Mouse (Mus musculus): ENCODE data around the gene Cyp2d11.
"Not testable (repeated sequence)": the region's sequence is repeated elsewhere in the genome, so short reads cannot be mapped to it uniquely, and the experiment has no call there.

Gene Cyp2d11

DNA sequence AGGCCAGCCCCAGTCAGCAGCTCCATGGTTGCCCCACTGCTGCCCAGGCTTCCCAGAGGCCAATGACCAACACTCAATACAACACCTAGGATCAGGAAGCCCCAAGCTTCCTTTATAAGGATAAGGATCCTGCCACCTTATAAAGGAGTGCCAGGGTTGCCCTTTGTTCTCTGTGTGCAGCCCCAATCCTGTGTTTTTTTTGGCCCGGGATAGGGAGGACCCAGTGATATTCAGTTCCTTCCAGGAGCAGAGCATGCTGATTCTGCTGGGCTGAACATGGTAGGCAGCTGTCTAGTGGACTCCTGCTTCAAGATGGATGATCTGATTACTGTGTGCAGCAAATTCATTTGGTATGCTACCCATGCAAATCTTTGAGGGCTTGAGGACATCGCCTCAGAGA is at the start of gene Cyp2d11:
TSS of gene Cyp2d11 (minus strand) at position 101 of the 400 bp plus-strand sequence.
- not testable (repeated sequence) for DNase-seq (ENCODE audit: low spot score in 2 of 2)

- DNase-seq (ENCODE audit: low spot score in 2 of 2) = no peak
Measured at GRCm38 (mm10) chr15:82437975-82438617, 44.3 kb upstream of the Cyp2d11 start.

GRCm38 (mm10) chr15:82435606-82436005 is 41.8 kb upstream of the Cyp2d11 start:
- no peak for DNase-seq (ENCODE audit: low spot score in 2 of 2)

DNA sequence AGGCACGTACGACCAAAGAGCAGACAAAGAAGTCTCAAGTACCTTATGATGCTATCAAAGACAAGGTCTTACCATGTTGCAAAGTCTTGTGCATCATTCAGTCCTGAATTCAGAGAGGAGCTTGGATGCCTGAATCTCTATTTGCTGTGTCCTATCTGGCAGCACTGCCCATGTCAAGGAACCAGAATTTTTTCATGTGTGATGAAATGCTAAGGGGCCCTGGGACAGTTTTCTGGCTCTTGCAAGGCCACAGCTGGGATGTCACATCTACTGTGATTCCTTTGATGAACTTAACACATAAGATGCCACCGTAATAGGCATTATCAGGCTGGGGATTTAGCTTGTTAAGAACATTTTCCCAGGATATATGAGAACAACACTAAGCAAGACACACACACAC is 41.2 kb upstream of the Cyp2d11 start:
- DNase-seq (ENCODE audit: low spot score in 2 of 2) = no peak

DNA sequence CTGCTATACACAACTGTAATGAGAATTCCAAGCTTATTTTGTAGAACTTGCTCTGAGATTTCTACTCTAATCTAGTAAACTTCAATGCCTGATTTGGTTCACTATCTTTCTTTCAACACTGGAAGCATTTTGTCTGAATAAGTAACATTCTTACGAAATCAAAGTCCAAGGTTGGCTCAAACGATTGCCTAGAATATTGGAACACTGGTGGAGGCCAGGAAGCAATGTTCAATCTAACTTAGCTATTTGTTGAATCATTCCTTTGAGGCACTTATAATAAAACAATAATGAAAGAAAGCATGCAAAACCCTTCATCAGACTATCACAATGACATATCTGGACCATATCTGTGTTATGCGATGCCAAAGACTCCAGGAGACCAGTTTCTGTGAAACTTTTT is 40.7 kb upstream of the Cyp2d11 start:
- DNase-seq (ENCODE audit: low spot score in 2 of 2) = no peak

GRCm38 (mm10) chr15:82433621-82434020 is 39.8 kb upstream of the Cyp2d11 start:
- no peak for DNase-seq (ENCODE audit: low spot score in 2 of 2)

GRCm38 (mm10) chr15:82433137-82433536 is 39.3 kb upstream of the Cyp2d11 start, which contains the start of gene Cyp2d9:
TSS of gene Cyp2d9 (plus strand) at chr15:82433437.
- DNase-seq (ENCODE audit: low spot score in 2 of 2) = no peak

DNA sequence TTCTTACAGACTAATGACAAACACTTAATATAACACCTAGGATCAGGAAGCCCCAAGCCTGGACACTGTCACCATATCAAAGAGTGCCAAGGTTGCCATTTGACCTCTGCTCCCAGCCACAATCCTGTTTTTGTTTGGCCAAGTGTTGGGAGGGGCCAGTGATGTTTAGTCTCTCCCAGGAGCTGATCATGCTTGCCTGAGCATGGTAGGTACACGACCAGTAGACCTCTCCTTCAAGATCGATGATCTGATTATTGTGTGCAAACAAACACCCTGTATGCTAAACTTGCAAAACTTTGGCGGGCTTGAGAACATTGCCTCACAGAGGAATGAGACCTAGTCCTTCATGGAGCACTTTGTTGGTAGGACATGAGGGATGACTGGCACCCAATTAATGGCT is 29.6 kb upstream of the Cyp2d11 start:
- DNase-seq (ENCODE audit: low spot score in 2 of 2) = no peak

DNA sequence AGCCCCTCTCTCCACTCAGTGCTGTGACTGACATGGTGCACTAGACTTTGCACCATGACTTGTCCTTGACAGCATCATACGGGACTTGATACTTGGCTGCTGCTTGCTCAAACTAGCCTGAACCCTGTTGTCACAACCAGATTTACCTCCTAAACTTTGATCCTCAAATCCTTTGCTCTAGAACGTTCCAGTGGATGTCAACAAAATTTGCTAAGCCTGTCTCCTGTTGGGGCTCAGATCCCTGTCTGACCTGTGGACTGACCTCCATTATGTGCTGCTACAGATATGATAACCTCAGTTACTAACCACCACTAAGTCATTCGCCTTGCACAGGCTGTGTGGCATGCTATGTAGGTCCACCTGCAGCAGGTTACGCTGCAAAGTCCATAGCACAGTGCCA is 29.1 kb upstream of the Cyp2d11 start:
- no peak for DNase-seq (ENCODE audit: low spot score in 2 of 2)

- no peak for DNase-seq (ENCODE audit: low spot score in 2 of 2)
Measured at GRCm38 (mm10) chr15:82418616-82419015, 24.8 kb upstream of the Cyp2d11 start.

DNA sequence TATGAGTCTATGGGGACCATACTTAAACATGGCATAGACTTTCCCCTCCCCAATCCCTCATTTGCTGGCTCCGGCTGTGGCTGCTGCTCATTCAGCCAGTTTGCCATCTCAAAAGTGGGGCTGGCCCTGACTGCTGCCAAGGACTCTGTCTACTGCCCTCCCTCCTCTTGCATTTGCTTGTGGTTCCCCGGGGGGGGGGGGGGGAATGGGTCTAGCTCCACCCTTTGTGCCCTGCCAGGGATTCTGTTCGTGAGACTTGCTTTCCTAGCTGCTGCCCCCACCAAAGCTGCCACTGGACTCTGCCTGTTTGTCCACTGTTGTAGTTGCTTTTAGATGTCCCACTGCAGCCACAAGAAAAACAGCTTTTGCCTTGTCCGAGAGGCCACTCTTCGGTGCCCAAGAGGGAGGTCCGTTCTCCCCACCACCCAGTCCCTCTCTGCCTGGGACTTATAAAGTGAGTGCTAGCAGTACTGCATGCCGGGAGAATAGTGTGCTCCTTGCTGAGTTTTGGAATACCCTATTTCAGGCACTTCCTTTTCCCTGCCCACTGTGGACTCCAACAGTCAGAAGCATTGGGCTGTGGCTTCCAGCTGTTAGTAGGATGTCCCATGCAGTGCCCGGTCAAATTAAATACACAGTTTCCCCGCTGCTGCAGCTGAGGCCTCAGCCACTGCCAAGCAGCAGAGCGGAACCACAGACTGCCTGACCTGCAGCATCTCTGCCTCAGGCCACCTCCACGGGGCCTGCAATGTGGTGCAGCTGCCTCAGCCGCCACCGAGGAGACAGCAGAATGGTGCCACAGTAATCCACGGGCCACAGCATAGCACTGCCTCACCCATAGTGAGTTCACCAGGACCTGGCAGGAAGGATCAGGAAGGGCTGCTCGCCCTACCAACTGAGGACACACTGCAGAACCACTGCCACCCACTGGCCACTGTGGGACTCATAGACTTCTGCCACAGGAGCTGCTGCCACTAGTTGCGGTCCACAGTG is 23.3 kb upstream of the Cyp2d11 start:
- peak; percentile 72 to 85 for DNase-seq (ENCODE audit: low spot score in 2 of 2)

DNA sequence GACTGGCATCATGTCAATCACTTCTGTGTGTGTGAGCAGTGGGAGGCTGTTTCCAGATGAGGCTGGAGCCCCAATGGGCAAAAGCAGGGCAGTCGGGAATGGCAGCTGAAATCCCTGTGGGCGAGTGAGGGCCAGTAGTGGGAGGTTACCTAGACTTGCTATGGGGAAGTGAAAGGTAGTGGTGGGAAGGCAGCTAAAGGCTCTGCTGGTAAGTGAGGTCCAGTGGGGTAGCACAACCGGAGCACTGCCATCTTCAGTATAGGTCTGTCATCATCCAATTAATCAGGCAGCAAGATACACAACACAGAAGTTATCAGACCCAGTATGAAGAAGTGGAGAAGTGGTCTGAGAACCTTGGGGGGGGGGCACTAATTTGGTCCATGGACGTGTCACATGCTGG is 13.7 kb upstream of the Cyp2d11 start:
- DNase-seq (ENCODE audit: low spot score in 2 of 2) = no peak

GRCm38 (mm10) chr15:82406981-82407380 is 13.2 kb upstream of the Cyp2d11 start, which contains the start of gene Cyp2d10:
TSS of gene Cyp2d10 (minus strand) at chr15:82407195.
- DNase-seq (ENCODE audit: low spot score in 2 of 2) = no peak

DNA sequence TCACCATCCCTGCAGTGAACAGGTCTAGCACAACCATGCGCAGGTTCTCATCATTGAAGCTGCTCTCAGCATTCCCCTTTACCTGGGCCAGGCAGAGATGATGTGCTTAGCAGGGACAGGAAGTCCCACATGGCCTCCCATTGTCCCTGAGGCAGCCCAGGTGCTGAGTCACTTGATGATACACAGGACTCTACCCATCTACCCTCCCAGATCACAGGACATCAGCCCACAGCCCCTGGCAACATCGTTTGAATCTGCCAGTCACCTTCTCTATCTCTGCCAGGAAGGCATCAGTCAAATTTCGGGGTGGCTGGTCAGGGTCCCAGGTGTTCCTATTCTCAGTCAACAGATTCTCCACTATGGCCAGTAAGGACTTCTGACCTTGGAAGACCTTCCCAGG is 10.3 kb upstream of the Cyp2d11 start:
- DNase-seq (ENCODE audit: low spot score in 2 of 2) = no peak

DNA sequence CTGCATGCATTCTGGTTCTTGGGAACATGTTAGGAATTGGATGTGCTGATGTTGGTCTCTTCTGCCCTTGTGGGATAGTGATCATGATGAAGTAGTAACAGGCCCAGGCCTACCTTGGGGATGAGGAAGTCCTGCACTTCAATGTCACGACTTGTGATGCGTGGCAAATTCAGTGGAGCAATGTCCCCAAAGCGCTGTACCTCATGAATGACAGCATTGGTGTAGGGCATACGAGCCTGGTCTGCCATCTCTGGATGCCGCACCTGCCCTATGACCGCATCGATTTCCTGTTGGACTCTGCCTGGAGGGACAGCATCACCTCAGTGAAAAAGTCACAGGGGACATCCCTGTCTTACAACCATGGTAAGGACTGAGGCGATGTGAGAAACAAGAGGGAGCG is 9.8 kb upstream of the Cyp2d11 start:
- DNase-seq (ENCODE audit: low spot score in 2 of 2) = no peak

GRCm38 (mm10) chr15:82402741-82403140 is 8.9 kb upstream of the Cyp2d11 start:
- DNase-seq (ENCODE audit: low spot score in 2 of 2) = no peak

DNA sequence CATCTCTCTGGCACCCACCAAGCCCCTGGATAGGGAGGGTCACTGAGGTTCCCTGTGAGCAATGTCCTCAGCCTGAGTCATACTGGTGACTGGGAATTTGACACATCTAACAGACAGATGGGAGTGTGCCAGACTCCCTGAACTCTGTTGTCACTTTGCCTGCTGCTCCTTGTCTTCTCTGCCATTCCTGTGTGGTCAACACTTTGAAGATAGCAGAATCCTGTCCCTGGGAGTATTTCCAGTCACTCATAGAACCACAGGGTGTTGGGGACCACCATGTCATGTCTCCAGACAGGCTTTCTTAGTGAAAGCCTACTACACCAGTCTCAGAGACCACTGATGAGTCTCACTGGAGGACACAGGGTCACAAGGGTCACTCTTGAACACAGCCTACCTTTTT is 8.3 kb upstream of the Cyp2d11 start:
- no peak for DNase-seq (ENCODE audit: low spot score in 2 of 2)

DNA sequence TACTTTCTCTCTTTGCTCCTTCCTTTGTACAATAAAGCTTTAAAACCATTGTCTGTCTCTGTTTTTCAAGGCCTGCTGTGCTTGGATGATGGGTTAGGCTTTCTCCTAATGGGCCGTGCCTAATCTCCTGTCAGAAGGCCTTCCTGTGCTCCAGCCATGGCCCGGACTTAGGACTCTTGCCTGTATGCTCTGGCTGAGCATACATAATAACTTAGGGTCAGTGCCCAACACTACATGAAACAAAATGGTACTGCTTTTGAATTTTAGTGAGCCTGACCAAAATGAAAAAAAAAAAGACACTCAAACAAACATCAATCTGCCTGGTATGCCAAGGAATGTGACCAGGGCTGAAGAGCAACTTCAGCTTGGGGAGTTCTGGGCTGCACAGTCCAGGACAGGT is 7.7 kb upstream of the Cyp2d11 start:
- no peak for DNase-seq (ENCODE audit: low spot score in 2 of 2)

- DNase-seq (ENCODE audit: low spot score in 2 of 2) = not testable (repeated sequence)
Measured at GRCm38 (mm10) chr15:82395955-82396354, 2.1 kb upstream of the Cyp2d11 start.

GRCm38 (mm10) chr15:82389916-82390315 is 3.9 kb downstream of the Cyp2d11 start:
- DNase-seq (ENCODE audit: low spot score in 2 of 2) = not testable (repeated sequence)

- no peak for DNase-seq (ENCODE audit: low spot score in 2 of 2)
Measured at GRCm38 (mm10) chr15:82385729-82386128, 8.1 kb downstream of the Cyp2d11 start.

GRCm38 (mm10) chr15:82382441-82382840 is 11.4 kb downstream of the Cyp2d11 start:
- DNase-seq (ENCODE audit: low spot score in 2 of 2) = no peak

GRCm38 (mm10) chr15:82380714-82381062 is 13.1 kb downstream of the Cyp2d11 start:
- DNase-seq (ENCODE audit: low spot score in 2 of 2) = no peak

Data from frontal cortex, postnatal 36 days (tissue).